Mouse (Mus musculus) CH12.LX (cell line): ENCODE measurements around the gene Bach2.

Experiments used
- JUN ChIP-seq: IDR thresholded peaks from 2 replicates; pipeline ENCODE4 v1.6.1; 2011; ENCODE audit warnings: low read depth, mild to moderate bottlenecking, low read length, improper control_type of control experiment, moderate library complexity; ENCODE audit not compliant: insufficient read depth
- MAFK ChIP-seq: IDR thresholded peaks from 2 replicates; pipeline ENCODE4 v1.6.1; 2011; ENCODE audit warnings: low read length, improper control_type of control experiment; ENCODE audit not compliant: insufficient replicate concordance

GRCm38 (mm10) chr4:32413063-32413462 is 174.5 kb downstream of the Bach2 start:
- no peak for TF ChIP-seq JUN
- TF ChIP-seq MAFK: no peak
